Mouse (Mus musculus) MEL (cell line): ENCODE results near the gene Unc5b.
"Not testable (repeated sequence)": the region's sequence is repeated elsewhere in the genome, so short reads cannot be mapped to it uniquely, and the experiment has no call there.

Experiments used
- CHD2 ChIP-seq: IDR thresholded peaks from 2 replicates; pipeline ENCODE4 v1.6.1; 2011; ENCODE audit warnings: low read length, improper control_type of control experiment
- CTCF ChIP-seq, 3 experiments: IDR thresholded peaks in 2 of 3; conservative IDR thresholded peaks in 1 of 3; 2 replicates each; pipeline ENCODE4 v1.5.1; 2011 to 2012; ENCODE audit warnings: low read length in 3 of 3, low read depth in 2 of 3, mild to moderate bottlenecking in 2 of 3, improper control_type of control experiment in 1 of 3, inconsistent platforms in 1 of 3, mixed read lengths in 1 of 3, moderate library complexity in 1 of 3; ENCODE audit not compliant: control insufficient read depth in 1 of 3, insufficient read depth in 1 of 3, poor library complexity in 1 of 3, severe bottlenecking in 1 of 3
- ETS1 ChIP-seq: IDR thresholded peaks from 2 replicates; pipeline ENCODE4 v1.6.1; 2012; ENCODE audit warnings: low read depth, mild to moderate bottlenecking, inconsistent platforms, low read length, improper control_type of control experiment, moderate library complexity
- GATA1 ChIP-seq: IDR thresholded peaks from 2 replicates; pipeline ENCODE4 v1.6.1; 2011; ENCODE audit warnings: low read depth, low read length, improper control_type of control experiment
- HCFC1 ChIP-seq: IDR thresholded peaks from 2 replicates; pipeline ENCODE4 v1.6.1; 2012; ENCODE audit warnings: low read depth, mild to moderate bottlenecking, inconsistent platforms, low read length, improper control_type of control experiment, moderate library complexity
- MAFK ChIP-seq: IDR thresholded peaks from 2 replicates; pipeline ENCODE4 v1.6.1; 2011; ENCODE audit warnings: low read depth, mild to moderate bottlenecking, low read length, improper control_type of control experiment, borderline replicate concordance
- NELFE ChIP-seq: IDR thresholded peaks from 2 replicates; pipeline ENCODE4 v1.6.1; 2011; ENCODE audit warnings: low read depth, low read length, improper control_type of control experiment
- POLR2A ChIP-seq, 2 experiments: IDR thresholded peaks; 2 replicates each; pipeline ENCODE4 v1.6.1; 2011 to 2012; ENCODE audit warnings: low read length in 2 of 2, mild to moderate bottlenecking in 2 of 2, control low read depth in 1 of 2, improper control_type of control experiment in 1 of 2, low read depth in 1 of 2, moderate library complexity in 1 of 2; ENCODE audit not compliant: control insufficient read depth in 1 of 2, insufficient read depth in 1 of 2, poor library complexity in 1 of 2
- TBP ChIP-seq: IDR thresholded peaks from 2 replicates; pipeline ENCODE4 v1.8.0; 2011; ENCODE audit warnings: low read depth, low read length, improper control_type of control experiment
- UBTF ChIP-seq: IDR thresholded peaks from 2 replicates; pipeline ENCODE4 v1.6.1; 2012; ENCODE audit warnings: low read depth, mild to moderate bottlenecking, inconsistent platforms, low read length, improper control_type of control experiment, moderate library complexity, borderline replicate concordance; ENCODE audit not compliant: insufficient read depth
- ZC3H11A ChIP-seq: IDR thresholded peaks from 2 replicates; pipeline ENCODE4 v1.6.1; 2012; ENCODE audit warnings: low read depth, mild to moderate bottlenecking, inconsistent platforms, low read length, improper control_type of control experiment

- not testable (repeated sequence) for TF ChIP-seq NELFE; CHD2; MAFK; ETS1; HCFC1; TBP; CTCF (IDR thresholded peaks at IDR 0.05 in 2 of 3, conservative IDR thresholded peaks at IDR 0.05 in 1 of 3; ENCODE audit: control insufficient read depth in 1 of 3, insufficient read depth in 1 of 3, low read depth in 2 of 3, low read length in 3 of 3, poor library complexity in 1 of 3, severe bottlenecking in 1 of 3); POLR2A (IDR thresholded peaks at IDR 0.05; ENCODE audit: control insufficient read depth in 1 of 2, insufficient read depth in 1 of 2, low read depth in 1 of 2, low read length in 2 of 2, poor library complexity in 1 of 2); ZC3H11A; UBTF; GATA1
Observed at GRCm38 (mm10) chr10:60845271-60845670, 13.9 kb upstream of the Unc5b start.
